Mouse (Mus musculus): ENCODE measurements around the gene Aaas.
"Not testable (repeated sequence)": the region's sequence is repeated elsewhere in the genome, so short reads cannot be mapped to it uniquely, and the experiment has no call there.

Gene Aaas

GRCm38 (mm10) chr15:102356501-102357325 is 6.1 kb upstream of the Aaas start:
- DNase-seq (ENCODE audit: low spot score in 2 of 2), result no peak

DNA sequence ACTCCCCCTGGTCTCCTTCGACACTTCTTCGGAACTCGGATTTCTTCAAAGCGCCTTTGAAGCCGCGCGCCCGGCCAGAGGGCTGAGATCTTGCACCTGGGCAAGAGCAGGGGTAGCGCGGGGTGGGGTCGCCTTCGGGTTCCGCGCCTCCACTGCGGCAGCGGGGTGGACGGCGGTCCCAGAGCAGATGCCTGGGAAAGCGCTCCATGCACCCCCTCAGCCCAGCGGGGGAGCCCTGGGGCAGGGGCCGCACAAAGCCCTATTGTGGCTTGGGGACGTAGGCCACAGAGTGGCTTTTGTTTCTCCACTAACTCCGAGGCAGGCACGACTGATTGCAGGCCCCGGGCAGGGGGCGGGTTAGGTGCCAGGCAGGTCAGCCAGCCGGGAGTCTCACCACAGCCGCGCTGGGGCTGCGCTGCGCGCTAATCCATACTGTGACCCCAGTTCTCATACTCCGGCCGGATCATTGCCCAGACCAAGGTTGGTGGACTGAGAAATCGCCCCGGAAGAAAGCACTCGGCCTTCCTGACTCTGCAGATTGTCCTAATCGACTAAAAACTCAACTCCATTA is 5.4 kb upstream of the Aaas start:
- DNase-seq (ENCODE audit: low spot score in 2 of 2), result no peak

GRCm38 (mm10) chr15:102355134-102355870 is 4.7 kb upstream of the Aaas start:
- DNase-seq (ENCODE audit: low spot score in 2 of 2), result peak in 1 of 2 experiments; percentile 47

- DNase-seq (ENCODE audit: low spot score in 2 of 2), result no peak
These were observed 3.4 kb upstream of the Aaas start for GRCm38 (mm10) chr15:102353986-102354385.

- DNase-seq (ENCODE audit: low spot score in 2 of 2), result no peak
These were observed 1.6 kb upstream of the Aaas start for GRCm38 (mm10) chr15:102352177-102352576.

DNA sequence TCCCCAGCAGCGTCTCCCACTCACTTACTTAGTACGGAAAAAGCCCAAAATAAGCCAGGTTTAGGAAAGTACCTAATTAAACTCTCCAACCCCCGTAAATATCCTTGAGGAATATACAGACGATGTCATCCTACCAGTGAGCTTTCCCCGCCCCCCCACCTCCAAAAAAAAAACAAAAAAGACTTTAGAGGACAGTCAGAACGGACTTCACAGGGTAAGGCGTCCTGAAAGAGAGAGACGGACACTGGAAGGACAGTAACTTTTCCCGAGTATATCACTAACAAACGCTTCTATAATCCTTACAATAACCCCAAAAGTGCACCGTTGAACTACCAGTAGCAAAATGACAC is 346 bp upstream of the Aaas start:
- DNase-seq (ENCODE audit: low spot score in 2 of 2), result no peak

DNA sequence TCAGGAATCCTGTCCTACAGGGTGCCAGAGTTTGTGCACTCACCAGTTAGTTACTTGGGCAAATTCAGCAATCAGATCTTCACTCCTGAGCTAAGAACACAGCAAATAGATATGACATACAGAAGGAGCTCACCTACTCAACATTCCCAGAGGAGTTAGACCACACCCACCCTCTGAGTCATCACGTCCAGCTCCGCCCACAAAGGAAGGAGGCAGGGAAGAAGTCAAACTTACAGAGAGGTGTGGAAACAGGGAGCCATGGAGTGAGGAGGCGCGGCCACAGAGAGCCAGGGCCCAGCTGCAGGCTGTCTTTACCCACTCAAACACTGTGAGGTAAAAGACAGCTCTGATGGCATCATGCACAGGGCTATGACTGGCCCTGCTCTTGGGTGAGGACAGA is 4.1 kb downstream of the Aaas start:
- DNase-seq (ENCODE audit: low spot score in 2 of 2), result no peak

DNA sequence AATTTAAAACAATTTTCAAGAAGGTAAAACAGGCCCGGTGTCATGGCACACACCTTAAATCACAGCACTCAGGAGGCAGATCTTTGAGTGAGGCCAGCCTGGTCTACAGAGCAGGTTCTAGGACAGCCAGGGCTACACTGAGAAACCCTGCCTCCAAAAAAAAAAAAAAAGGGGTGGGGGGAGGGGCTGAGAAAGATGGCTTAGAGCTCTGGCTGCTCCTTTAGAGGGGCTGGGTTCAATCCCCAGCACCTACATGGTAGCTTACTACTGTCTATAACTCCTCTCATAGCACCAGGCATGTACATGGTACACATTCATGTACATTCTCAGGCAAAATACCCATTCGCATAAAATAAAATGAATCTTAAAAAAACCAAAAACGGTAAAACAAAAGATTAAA is 6.1 kb downstream of the Aaas start:
- no peak for DNase-seq (ENCODE audit: low spot score in 2 of 2)

DNA sequence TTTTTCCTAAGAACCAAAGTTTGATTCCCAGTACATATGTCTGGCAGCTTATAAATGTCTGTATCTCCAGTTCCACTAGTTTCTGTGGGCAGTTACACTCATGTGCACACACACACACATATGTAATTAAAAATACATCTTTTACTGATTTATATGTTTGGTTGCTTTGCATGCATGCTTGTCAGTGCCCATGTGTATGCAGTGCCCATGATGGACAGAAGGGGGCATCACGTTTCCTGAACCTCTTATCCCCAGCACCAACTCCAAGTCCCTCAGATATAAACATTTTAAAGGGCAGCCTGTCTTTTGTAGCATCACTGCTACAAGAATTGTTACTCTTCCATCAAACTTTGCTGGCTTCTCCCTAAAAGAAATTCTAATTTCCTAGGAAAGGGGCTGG is 9.0 kb downstream of the Aaas start:
- DNase-seq (ENCODE audit: low spot score in 2 of 2), result no peak

DNA sequence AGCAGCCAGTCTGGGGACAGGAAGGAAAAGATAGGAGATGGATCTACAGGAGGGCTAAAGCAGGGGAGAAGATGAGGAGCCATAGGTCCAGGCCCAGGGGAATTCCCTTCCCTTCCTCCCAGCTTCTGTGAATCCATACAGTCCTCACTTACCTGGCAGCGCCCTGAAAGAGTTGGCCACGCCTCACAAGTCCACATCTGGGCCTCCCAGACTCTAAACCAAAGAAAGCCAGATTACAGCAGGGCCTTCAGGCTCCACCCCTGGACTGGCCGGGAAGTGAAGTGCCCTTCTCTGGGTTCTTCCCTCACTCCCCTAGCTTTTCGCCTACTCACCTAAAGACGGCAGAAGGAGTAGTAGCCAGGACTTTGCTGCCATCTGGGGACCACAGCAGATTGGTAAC is 11.0 kb downstream of the Aaas start:
- no peak for DNase-seq (ENCODE audit: low spot score in 2 of 2)

- DNase-seq (ENCODE audit: low spot score in 2 of 2), result no peak
These were observed 13.6 kb downstream of the Aaas start for GRCm38 (mm10) chr15:102336946-102337345.

DNA sequence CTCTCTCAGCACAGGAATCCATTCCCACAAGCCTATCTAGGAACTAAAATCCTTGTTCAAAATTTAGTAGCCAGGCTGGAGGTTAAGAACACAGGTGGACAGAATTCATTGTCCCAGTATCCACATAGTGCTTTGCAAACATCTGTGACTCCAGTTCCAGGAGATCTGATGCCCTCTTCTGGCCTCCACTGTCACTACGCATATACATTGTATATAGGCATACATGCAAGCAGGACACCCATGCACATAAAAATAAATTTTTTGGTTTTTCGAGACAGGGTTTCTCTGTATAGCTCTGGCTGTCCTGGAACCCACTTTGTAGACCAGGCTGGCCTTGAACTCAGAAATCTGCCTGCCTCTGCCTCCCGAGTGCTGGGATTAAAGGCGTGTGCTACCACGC is 14.6 kb downstream of the Aaas start:
- DNase-seq (ENCODE audit: low spot score in 2 of 2), result not testable (repeated sequence)

GRCm38 (mm10) chr15:102335254-102335653 is 15.3 kb downstream of the Aaas start:
- no peak for DNase-seq (ENCODE audit: low spot score in 2 of 2)

DNA sequence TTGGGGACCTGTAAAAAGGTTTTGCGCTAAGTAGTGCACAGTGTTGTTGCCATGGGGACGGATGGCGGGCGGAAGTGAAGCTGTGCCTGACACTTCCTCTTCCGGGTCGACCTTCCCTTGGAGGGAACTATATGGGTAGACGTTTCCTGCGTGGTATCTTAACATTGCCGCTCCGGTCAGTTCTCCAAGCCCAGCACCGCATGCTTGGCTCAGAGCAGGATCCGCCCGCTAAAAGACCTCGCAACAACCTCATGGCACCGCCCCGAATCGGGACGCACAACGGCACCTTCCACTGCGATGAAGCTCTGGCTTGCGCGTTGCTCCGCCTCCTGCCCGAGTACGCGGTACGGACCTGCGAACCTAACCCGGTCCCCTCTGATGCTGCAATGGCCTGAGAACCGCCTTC is 19.0 kb downstream of the Aaas start, which contains the start of gene Myg1:
Gene Myg1 (plus strand): TSS at position 100 of the 406 bp plus-strand sequence.
- peak; percentile 75 to 80 for DNase-seq (ENCODE audit: low spot score in 2 of 2)

DNA sequence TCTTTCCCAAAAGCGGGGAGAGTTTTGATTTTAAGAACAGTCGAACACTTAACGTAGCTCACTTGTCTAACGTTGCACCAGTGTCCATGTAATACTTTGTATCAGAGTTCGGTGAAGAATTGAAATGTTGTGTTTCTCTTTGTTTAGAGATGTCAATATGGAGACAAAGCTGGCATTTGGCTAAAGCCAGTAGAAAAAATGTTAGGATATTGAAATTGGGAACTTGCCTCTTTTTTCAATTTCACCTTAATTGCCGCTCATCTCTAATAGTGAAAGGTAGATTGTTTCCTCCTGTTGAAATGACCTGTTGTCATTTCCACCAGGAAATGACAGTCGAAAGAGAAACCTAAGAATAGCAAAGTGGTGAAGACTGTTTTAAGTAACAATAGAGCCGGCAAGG is 23.7 kb downstream of the Aaas start:
- DNase-seq (ENCODE audit: low spot score in 2 of 2), result no peak

DNA sequence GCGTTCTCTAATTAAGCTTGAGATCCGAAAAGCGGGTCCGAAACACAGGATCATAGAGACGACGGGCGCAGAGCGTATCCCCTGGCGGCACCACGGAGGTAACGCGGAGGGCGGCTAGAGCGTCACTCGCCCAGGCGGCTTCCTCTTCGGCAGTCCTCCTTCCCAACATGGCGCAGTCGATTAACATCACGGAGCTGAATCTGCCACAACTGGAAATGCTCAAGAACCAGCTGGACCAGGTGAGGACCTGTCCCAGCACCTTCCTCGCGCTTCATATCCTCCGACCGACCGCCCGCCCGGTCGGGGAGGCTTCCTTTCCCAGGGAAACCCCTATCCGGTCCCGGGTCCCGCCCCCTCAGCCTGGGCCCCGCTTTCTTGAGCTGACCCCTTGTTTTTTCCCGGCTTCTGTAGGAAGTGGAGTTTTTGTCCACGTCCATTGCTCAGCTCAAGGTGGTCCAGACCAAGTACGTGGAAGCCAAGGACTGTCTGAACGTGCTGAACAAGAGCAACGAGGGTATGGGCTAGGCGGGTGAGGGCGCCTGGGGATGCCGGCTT is 24.5 kb downstream of the Aaas start, which contains the start of gene Pfdn5:
Gene Pfdn5 (plus strand): TSS at position 95 of the 555 bp plus-strand sequence.
- DNase-seq (ENCODE audit: low spot score in 2 of 2), result peak; percentile 77 to 81

DNA sequence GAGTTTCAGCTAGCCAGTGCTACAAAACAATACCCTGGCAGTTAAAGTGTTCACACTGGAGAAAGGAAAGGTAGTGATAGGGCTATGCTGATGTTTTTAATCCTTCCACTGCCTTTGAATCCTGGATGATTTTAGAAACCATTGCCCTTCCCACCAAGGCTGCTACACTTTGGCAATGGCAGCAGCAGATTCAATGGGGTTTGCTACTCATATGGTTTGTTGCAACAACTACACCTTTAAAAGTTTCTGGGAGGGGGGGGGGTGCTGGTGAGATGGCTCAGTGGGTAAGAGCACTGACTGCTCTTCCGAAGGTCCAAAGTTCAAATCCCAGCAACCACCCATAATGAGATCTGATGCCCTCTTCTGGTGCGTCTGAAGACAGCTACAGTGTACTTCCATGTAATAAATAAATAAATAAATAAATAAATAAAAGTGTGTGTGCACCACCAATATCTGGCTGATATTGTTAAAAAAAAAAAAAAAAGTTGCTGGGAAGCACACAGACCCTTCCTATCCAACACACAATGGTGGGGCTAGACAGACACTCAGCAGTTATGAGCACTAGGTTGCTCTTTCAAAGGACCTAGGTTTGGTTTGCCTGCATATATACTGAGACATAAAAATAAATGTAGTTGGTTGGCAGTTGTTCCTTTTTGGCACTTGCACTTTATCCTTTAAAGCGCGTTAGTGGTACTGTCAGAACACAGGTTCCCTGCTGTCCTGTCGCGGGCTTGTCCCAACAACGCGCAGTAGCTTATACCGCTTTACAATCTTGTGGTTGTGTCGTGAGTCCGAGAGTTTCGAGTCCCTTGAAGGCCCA is 25.7 kb downstream of the Aaas start:
- no peak for DNase-seq (ENCODE audit: low spot score in 2 of 2)

- no peak for DNase-seq (ENCODE audit: low spot score in 2 of 2)
These were observed 34.3 kb downstream of the Aaas start for GRCm38 (mm10) chr15:102316263-102316662.

- no peak for DNase-seq (ENCODE audit: low spot score in 2 of 2)
These were observed 35.3 kb downstream of the Aaas start for GRCm38 (mm10) chr15:102315292-102315691.

- DNase-seq (ENCODE audit: low spot score in 2 of 2), result no peak
These were observed 39.1 kb downstream of the Aaas start for GRCm38 (mm10) chr15:102311489-102311888.

DNA sequence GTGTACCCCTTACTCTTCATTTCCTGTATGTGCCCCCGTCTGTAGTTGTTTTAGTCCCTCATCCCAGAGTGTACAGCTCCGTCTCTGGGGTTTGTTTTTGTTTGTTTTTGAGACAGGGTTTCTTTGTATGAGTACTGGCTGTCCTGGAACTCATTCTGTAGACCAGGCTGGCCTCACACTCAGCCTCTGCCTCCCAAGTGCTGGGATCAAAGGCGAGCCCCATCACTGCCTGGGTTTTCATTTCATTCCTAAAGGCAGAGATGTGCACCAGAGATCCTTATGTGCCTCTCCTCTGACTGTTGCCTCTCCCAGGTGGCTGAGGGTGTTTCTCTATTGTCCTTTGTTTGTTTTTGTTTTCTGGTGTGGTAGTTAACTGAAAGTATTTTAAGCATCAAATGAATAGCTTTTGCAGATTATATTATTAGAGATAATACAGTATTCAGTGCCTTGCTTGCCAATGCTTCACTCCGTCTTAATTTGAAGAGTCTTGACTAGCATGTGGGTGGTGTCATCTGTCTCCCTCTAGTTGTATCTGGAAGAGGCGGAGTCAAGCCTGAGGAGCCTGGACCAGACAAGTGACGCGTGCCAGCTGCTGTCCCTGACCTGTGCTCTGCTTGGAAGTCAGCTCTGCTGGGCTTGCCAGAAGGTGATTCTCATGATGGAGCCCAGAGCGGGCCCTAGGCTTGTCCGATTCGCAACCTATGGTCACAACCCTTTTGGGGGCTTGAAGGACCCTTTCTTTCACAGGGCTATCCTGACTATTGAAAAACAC is 40.3 kb downstream of the Aaas start:
- DNase-seq (ENCODE audit: low spot score in 2 of 2), result peak in 1 of 2 experiments; percentile 59

All from urinary bladder, postnatal 4 days (tissue).